Mouse (Mus musculus): ENCODE measurements around the gene 6820408C15Rik.

The 6820408C15Rik gene

GRCm38 (mm10) chr2:152472434-152472833 lies 57.0 kb downstream of the 6820408C15Rik start:
- DNase-seq = no peak

GRCm38 (mm10) chr2:152476763-152477162 lies 61.4 kb downstream of the 6820408C15Rik start, which contains the start of gene Defb20:
Defb20 (plus strand) TSS chr2:152477063.
- no peak for DNase-seq

- DNase-seq = no peak
These were observed 65.5 kb downstream of the 6820408C15Rik start for GRCm38 (mm10) chr2:152480881-152481280.

GRCm38 (mm10) chr2:152481726-152482125 lies 66.3 kb downstream of the 6820408C15Rik start:
- no peak for DNase-seq

GRCm38 (mm10) chr2:152487024-152487423 lies 71.6 kb downstream of the 6820408C15Rik start:
- peak; percentile 18 for DNase-seq

- no peak for DNase-seq
These were observed 74.7 kb downstream of the 6820408C15Rik start, which contains the start of gene Defb22 for GRCm38 (mm10) chr2:152490038-152490437. Defb22 (minus strand) TSS chr2:152490138.

- DNase-seq = no peak
These were observed 77.8 kb downstream of the 6820408C15Rik start for GRCm38 (mm10) chr2:152493151-152493550.
